Mouse (Mus musculus) cerebellum, adult 2 months (tissue): ENCODE data around the gene Olfr64.

Experiments used
- CTCF ChIP-seq: fragments of 200-500 bp; IDR thresholded peaks from 2 replicates; pipeline ENCODE4 v1.5.1; 2011; ENCODE audit warnings: low read depth, mild to moderate bottlenecking, control low read depth, low read length, moderate library complexity, borderline replicate concordance; ENCODE audit not compliant: insufficient read depth
- POLR2A ChIP-seq: fragments of 200-500 bp; IDR thresholded peaks from 2 replicates; pipeline ENCODE4 v1.6.1; 2011; ENCODE audit warnings: low read length, control low read depth, borderline replicate concordance; ENCODE audit not compliant: insufficient read depth

DNA sequence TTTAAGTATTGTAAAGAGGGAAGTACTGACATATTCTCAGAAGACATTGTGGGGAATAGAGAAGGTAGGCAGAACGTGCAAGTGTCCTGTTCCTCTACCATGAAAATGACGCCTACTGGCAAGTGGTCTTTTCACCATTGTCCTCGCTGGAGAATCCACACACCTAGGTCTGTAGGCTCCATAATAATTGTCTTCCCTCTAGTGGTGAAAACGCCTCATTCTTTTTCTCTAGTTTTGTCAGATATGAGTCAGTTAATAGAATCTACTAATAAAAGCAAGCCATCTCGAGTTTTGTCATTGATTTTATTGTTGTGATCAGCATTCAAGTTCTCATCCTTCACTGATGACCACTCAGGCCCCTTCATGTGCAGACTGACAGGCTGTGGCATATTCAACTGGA is 19.8 kb downstream of the Olfr64 start:
- TF ChIP-seq POLR2A, result no peak
- TF ChIP-seq CTCF, result no peak
